Mouse (Mus musculus): ENCODE measurements around the gene Tceal6.
"Not testable (repeated sequence)": the region's sequence is repeated elsewhere in the genome, so short reads cannot be mapped to it uniquely, and the experiment has no call there.

Gene Tceal6

GRCm38 (mm10) chrX:135210436-135211221, at the start of gene Tceal6:
Gene Tceal6, minus strand, starts transcription at chrX:135210687.
- DNase-seq (ENCODE audit: extremely low spot score, low read depth, low spot score) = no peak

GRCm38 (mm10) chrX:135209773-135210435, 583 bp downstream of the Tceal6 start:
- not testable (repeated sequence) for DNase-seq (ENCODE audit: extremely low spot score, low read depth, low spot score)

- DNase-seq (ENCODE audit: extremely low spot score, low read depth, low spot score) = not testable (repeated sequence)
These were observed 20.6 kb downstream of the Tceal6 start for GRCm38 (mm10) chrX:135189924-135190323.

- not testable (repeated sequence) for DNase-seq (ENCODE audit: extremely low spot score, low read depth, low spot score)
These were observed 21.8 kb downstream of the Tceal6 start for GRCm38 (mm10) chrX:135188661-135189060.

GRCm38 (mm10) chrX:135177532-135177931, 33.0 kb downstream of the Tceal6 start, which contains the start of gene Gm15023:
Gene Gm15023, minus strand, starts transcription at chrX:135177632.
- not testable (repeated sequence) for DNase-seq (ENCODE audit: extremely low spot score, low read depth, low spot score)
